Mouse (Mus musculus) urinary bladder, adult 18-20 months (tissue): ENCODE measurements around the gene Sorcs2.

Source experiments
- DNase-seq, 2 experiments: peaks; one replicate each; pipeline ENCODE4 v3.0.0; 2022; ENCODE audit warnings: low spot score in 2 of 2, mixed read lengths in 2 of 2

Gene Sorcs2

DNA sequence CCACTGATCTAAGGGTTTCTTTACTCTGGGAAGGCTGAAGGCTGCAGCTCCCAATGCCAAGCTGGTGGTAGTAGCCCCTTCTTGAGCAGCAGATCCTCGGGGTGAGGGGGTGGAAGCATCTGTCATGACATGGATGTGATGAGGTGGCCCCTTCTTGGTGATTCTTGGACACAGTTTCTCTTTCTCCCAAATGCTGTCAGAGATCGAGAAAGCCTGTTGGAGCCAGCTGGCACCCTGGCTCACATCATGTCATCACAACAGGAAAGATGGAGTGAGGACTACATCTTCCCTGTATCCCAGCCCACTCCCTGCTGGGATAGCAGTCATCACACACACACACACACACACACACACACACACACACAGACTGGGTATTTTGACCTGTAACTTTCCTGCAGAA lies 268.3 kb downstream of the Sorcs2 start:
- DNase-seq: no peak

DNA sequence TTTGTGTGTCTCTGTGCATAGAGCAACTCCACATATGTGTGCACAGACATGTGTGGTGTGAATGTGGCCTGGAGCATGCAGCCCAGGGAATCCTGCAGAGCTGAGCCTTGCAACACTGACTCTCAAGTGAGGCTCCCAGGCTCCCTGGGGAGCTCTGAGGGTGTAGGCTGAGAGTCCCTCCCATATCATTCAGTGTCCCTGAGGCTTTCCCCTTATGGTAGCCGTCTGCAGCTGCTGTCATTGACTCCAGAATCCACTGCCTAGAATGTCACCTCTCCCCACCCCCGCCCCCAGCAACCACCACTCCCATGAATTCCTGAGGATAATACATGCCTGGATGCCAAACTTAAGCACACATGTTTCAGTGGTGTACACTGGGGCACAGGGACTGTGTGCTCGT lies 269.4 kb downstream of the Sorcs2 start:
- no peak for DNase-seq

- DNase-seq: no peak
Observed at GRCm38 (mm10) chr5:36124993-36125392, 272.9 kb downstream of the Sorcs2 start.

DNA sequence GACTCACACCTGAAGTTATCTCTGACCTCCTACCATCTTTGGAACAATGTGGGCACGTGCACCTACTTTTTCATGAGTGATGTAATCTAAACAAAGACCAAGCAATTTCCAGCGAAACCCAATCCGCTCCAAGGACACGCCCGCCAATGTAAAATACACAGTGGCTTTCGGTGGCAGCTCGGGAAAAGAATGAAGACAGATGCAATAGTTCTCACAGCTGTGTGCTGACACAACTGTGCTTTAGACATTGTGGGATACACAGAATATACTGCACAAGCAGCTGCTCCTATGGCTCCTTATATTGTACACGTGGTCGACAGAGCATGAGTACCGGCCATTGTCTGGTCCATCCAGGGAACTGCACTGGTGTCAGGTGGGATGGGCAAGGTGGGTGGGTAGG lies 275.0 kb downstream of the Sorcs2 start:
- DNase-seq: no peak

GRCm38 (mm10) chr5:36120931-36121341 lies 277.0 kb downstream of the Sorcs2 start:
- DNase-seq: no peak

DNA sequence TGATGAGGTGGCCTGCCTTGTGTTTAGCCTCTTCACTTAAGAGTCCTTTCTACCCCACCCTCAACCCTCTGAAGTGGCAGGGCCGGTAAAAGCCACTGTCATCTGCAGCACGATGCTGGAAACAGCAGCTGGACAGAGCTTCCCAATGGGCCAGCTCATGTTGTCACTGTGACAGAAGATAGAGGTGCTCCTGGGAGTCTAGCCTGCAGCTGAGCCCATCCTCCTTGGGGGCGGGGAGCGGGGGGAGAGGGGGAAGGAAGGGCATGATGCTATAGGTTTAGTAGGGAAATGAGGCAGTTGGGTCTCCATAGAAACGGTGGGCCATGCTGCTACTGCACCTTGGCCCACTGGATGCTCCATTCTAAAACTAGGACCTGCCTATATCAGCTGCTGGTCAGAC lies 279.9 kb downstream of the Sorcs2 start:
- no peak for DNase-seq

DNA sequence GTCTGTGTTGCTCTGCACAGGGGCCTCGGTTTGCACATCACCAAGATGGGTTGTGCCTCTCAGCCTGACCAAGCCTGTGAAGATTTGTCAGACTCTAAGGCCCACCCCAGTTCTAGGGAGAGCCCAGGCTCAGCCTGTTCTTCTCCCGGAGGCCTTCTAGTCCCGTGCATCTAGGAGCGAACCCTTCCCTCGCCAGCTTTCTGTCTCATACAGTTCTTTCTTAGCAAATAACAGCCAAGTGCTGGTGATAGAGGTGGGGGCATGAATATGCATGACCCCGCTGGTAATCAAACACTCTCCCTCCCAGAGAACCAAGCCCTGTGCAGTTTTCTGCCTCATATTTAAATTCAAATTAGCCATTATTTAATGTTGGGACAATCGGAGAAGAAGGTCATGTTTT lies 282.4 kb downstream of the Sorcs2 start:
- no peak for DNase-seq

DNA sequence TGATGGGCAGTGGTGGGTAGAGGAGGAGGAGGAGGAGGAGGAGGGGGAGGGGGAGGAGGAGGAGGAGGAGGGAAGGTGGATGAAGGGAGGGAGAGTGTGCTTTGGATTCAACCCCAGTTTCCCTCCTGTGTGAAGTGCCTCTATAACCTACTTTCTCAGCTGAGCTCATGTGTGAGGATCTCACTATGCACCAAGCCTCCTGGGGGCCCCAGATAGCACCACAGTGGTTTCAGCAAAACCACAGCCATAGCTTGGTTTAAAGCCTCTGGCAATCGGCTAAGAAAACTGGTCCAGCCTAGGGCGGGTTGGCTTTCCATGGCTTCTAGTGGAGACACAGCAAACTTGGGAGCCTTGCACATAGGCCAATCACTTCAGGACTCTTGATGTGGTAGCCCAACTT lies 284.2 kb downstream of the Sorcs2 start:
- DNase-seq: no peak

DNA sequence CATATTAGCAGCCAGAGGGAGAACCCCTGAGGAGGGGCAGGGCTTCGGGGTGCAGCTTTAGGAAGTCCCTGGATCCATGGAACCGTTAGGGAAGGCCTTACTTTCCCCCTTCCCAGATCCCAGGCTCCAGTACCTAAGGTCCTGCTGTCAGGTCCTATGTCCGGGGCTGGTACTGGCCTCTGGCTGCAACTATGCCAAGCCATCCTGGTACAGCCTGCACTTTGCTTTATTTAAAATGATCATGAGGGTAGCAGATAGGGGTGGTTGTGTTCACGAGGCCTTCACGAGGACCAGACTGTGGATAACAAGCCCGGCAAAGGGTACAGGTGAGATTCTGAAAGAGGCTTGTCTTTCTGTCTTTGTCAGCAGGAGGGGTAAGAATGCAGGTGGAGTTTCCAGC lies 285.2 kb downstream of the Sorcs2 start:
- DNase-seq: no peak

GRCm38 (mm10) chr5:36111516-36111915 lies 286.4 kb downstream of the Sorcs2 start:
- no peak for DNase-seq

GRCm38 (mm10) chr5:36108339-36108887 lies 289.5 kb downstream of the Sorcs2 start:
- DNase-seq: no peak

- DNase-seq: no peak
Observed at GRCm38 (mm10) chr5:36103483-36103882, 294.5 kb downstream of the Sorcs2 start.

DNA sequence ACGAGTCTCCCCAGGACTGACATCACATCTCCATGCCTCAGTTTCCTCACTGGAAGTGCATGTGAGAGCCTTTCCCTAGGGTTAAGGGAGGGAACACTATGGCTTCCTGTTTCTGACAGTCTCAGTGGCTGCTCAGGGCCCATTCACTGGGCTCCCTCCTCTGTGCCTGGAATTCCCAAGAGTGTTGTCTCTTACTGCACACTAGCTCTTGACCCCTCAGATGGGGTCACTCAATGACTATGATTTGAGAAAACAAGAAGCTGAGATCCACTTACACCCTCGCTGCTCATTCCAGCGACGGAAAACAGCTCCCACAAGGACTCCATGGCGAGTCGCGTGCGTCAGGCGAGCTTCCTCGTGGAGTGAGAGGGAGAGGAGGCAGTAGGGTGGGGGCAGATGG lies 296.8 kb downstream of the Sorcs2 start:
- DNase-seq: no peak

- no peak for DNase-seq
Observed at GRCm38 (mm10) chr5:36100488-36100887, 297.5 kb downstream of the Sorcs2 start.

GRCm38 (mm10) chr5:36099662-36100061 lies 298.3 kb downstream of the Sorcs2 start:
- DNase-seq: no peak

DNA sequence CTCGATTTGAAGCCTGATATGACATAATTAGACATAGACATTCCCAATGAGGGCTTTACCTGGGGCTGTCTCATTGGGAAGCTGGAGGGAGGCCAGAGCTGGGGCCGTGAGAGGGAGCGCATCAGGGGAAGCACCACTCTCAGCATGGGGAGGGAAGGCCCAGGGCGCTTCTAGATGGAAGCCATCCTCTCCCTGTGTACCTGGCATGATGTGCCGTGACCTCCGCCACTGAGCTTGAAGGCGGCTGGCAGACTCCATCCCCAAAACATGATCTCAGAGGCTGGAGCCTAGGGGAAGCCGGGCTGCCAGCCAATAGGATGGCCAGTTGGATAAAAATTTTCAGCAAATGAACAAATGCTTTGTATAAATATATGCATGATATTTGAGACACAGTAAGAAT lies 301.9 kb downstream of the Sorcs2 start:
- no peak for DNase-seq

- no peak for DNase-seq
Observed at GRCm38 (mm10) chr5:36090036-36090435, 307.9 kb downstream of the Sorcs2 start.

GRCm38 (mm10) chr5:36089243-36089642 lies 308.7 kb downstream of the Sorcs2 start:
- DNase-seq: no peak

- no peak for DNase-seq
Observed at GRCm38 (mm10) chr5:36086931-36087330, 311.0 kb downstream of the Sorcs2 start.

DNA sequence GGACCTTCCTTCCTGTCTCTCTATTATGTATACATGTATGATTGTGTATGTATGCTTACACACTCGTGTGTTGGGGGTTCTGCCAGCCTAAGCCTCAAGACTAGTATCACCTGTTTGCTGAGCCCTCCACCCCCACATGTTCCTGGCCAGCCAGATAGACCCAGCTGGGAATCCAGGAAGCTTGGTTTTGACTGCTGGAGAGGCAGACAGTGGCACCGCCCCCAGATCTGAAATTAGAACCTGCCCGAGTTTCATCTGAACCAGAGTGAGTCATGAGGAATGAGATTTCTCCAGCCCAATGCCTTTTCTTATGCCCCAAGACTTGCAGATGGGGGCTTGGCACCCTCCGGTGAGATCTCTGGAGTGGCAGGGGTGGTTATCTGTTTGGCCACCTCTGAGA lies 312.3 kb downstream of the Sorcs2 start:
- DNase-seq: no peak

- no peak for DNase-seq
Observed at GRCm38 (mm10) chr5:36083869-36084565, 313.9 kb downstream of the Sorcs2 start.

GRCm38 (mm10) chr5:36081021-36081420 lies 316.9 kb downstream of the Sorcs2 start:
- no peak for DNase-seq

DNA sequence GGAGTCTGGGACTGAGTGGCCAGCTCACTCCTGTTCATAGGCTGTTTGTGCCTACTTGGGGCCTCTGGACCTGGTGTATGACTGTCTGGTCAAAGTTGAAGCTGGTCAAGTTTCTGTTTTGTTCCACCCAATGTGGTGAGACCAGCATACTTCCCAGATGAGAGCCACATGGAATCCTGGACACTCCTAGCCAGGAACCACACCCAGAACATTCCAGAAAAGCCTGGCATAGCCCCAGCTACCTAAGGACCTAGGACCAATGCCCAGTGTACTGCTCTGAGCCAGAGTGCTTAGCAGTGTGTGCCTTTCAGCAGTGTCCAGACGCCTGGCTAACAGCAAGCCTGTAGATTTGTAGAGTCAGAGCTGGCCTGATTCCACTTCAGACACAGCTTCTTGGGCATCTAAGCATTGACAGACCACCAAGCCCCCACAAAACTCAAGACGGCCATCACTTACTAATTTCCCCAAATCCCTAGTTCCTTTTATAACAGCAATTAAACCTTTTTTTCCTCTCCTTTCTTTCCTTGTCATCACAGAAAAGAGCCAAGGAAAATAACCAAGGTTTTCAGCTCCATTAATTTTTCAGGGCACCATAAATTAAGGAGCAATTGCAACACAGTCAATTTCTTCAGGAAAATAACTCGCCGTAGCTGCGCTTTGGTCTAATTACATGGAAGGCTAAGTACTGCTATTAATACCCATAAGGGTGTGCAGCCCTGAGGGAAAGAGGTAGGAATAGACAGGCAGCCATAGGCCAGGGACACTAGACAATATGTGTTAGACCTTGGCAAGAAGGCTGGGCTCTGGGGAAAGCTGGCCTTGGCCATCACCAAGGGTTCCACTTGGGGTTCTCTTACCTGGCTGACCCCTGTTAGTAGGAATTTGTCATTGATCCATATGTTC lies 322.5 kb downstream of the Sorcs2 start:
- DNase-seq: peak in 1 of 2 experiments; percentile 10
